Mouse (Mus musculus): ENCODE data around the gene Mrpl58. TPM values are rescaled to one million over a fixed set of nuclear protein-coding genes. Genes with fewer than 3 reads are reported as not detected.
A peak's percentile ranks its signal among the peaks of the same experiment; 100 is the strongest.
"Not testable (repeated sequence)": the region's sequence is repeated elsewhere in the genome, so short reads cannot be mapped to it uniquely, and the experiment has no call there.

Mrpl58 gene
- polyA plus RNA-seq, 1 experiment: not detected

DNA sequence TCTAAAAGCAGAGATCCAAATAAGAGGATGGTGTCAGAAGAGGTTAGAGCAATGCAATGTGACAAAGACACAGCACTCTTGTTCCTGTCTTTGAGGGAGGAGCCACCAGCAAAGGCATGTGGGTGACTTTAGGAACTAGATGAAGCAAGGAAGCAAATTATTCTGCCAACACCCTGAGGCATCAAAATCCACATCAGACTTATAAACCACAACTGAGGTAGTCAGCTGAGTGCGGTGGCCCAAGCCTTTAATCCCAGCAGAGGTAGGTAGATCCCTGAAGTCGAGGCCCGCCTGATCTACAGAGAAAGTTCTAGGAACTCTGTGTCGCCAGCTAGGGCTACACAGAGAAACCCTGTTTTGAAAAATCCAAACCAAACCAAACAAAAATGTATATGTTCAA is 26.3 kb upstream of the Mrpl58 start:
- Histone ChIP-seq H3K4me3 (ENCODE audit: insufficient read depth, low read depth, low read length) (no peak overlapping the region), H3K27ac (ENCODE audit: insufficient read depth, low read depth, low read length) (no peak overlapping the region), H3K4me1 (ENCODE audit: control insufficient read depth, insufficient read depth, low read length) (peaks cover 14% of the 10 kb centered on the region)
- WGBS: 94% methylated on average over 4 of the region's 4 CpGs
- no peak for TF ChIP-seq CTCF (IDR thresholded peaks at IDR 0.05; ENCODE audit: insufficient read depth, low read depth, low read length)
- no peak for TF ChIP-seq POLR2A (IDR thresholded peaks at IDR 0.05; ENCODE audit: insufficient read depth, low read depth, low read length)

DNA sequence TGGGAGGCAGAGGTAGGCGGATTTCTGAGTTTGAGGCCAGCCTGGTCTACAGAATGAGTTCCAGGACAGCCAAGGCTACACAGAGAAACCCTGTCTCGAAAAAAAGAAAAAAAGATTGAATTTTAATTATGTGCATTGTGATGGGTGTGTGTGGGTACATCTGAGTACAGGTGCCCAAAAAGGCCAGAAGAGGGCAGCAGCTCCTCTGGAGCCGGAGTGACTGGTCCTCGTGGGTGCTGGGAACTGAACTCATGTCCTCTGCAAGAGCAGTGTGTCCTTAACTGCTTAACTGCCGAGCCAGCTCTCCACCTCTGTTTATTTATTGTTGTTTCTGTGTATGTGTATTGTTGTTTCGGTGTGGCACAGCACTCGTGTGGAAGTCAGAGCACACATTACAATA is 25.7 kb upstream of the Mrpl58 start:
- no peak overlapping the region for H3K4me3 ChIP-seq (ENCODE audit: insufficient read depth, low read depth, low read length)
- 87% methylated on average over 7 of the region's 7 CpGs for WGBS
- peaks cover 17% of the 10 kb centered on the region for H3K4me1 ChIP-seq (ENCODE audit: control insufficient read depth, insufficient read depth, low read length)
- no peak overlapping the region for H3K27ac ChIP-seq (ENCODE audit: insufficient read depth, low read depth, low read length)
- TF ChIP-seq CTCF (IDR thresholded peaks at IDR 0.05; ENCODE audit: insufficient read depth, low read depth, low read length): no peak
- TF ChIP-seq POLR2A (IDR thresholded peaks at IDR 0.05; ENCODE audit: insufficient read depth, low read depth, low read length): no peak

DNA sequence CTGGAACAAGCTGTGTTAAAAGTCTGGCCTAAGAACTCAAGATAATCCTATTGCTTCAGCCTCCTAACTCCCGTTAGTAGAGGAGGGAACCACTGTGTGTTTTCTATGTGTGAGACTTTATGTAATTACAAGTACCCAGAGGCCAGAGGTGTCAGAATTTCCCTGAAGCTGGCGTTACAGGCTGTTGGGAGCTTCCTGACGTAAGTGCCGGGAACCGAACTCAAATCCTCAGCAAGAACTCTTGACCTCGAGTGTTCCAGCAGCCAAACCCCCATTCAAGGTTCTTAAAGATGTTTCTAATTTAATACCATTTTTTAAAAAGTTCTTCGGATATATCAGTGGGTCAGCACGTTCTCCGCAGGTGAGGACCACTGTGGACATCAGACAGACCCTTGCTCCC is 22.3 kb upstream of the Mrpl58 start:
- no peak overlapping the region for H3K4me3 ChIP-seq (ENCODE audit: insufficient read depth, low read depth, low read length)
- no peak for TF ChIP-seq POLR2A (IDR thresholded peaks at IDR 0.05; ENCODE audit: insufficient read depth, low read depth, low read length)
- TF ChIP-seq CTCF (IDR thresholded peaks at IDR 0.05; ENCODE audit: insufficient read depth, low read depth, low read length): no peak
- 35% methylated on average over 9 of the region's 9 CpGs for WGBS
- H3K27ac ChIP-seq (ENCODE audit: insufficient read depth, low read depth, low read length): no peak overlapping the region
- peaks cover 36% of the 10 kb centered on the region for H3K4me1 ChIP-seq (ENCODE audit: control insufficient read depth, insufficient read depth, low read length)

DNA sequence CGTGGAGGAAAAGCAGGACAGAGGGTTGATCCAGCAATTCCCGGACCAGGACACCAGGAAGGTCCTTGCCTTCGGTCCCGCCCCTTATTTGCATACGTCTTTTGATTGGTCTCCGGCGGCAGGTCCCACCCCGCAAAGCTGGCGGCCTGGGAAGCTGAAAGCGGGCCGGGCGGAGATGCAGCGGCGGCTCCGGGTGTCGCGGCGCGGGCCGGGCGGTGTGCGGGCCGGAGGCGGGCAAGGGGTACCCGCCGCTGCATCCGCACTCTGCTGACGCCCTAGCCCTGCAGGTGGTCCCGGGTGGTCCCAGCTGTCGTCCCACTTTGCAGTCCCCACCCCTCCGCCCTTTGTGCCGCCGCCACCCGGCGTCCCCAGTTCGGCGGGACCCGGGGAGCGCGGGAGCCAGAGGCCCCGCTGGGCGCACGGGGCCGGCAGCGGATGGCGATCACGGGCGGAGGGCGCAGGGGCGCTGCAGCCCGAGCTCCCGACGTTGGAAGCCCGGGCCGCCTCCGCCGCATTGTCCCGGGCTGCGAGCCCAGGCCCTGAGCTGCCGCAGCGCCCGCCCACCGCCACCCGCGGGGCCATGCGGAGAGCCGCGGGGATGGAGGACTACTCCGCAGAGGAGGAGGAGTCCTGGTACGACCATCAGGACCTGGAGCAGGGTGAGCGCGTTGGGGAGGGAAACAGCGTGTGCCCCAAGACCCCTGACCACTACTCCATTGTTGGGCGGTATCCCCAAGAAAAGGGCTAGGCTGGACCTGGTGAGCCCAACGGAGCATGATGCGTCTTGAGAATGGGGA is 21.6 kb upstream of the Mrpl58 start, which contains the start of gene Cdr2l:
Gene Cdr2l, plus strand, starts transcription at position 174 of the 797 bp plus-strand sequence.
- TF ChIP-seq POLR2A (IDR thresholded peaks at IDR 0.05; ENCODE audit: insufficient read depth, low read depth, low read length) (peak; percentile 83), CTCF (IDR thresholded peaks at IDR 0.05; ENCODE audit: insufficient read depth, low read depth, low read length) (no peak)
- Histone ChIP-seq H3K27ac (ENCODE audit: insufficient read depth, low read depth, low read length) (peak within 1 kb of the TSS; percentile 84), H3K4me3 (ENCODE audit: insufficient read depth, low read depth, low read length) (peak within 1 kb of the TSS; percentile 95), H3K4me1 (ENCODE audit: control insufficient read depth, insufficient read depth, low read length) (peaks cover 39% of the 10 kb centered on the region)
- under 1% methylated on average over 76 of the region's 76 CpGs for WGBS

DNA sequence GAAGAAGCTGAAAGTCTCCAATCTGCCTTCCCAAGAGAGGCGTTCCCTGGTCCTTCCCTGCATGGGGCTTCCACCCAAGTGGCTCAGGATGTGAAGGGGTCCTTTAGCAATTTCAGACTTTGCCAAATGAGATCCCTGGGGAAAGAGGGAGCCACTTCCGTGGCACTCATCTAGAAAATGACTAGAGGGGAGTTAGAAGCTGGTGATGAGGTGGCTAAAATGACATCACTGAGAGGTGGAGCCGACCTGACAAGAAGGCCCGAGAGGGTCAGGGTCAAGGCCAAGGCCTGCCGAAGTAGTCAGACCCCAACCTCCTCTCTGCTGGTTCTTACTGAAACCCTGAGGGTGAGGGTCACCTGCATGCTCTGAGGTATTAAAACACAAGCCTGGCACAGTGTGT is 20.7 kb upstream of the Mrpl58 start:
- 11% methylated on average over 5 of the region's 5 CpGs for WGBS
- peak overlapping the region; percentile 95 for H3K4me3 ChIP-seq (ENCODE audit: insufficient read depth, low read depth, low read length)
- H3K27ac ChIP-seq (ENCODE audit: insufficient read depth, low read depth, low read length): peak overlapping the region; percentile 82
- peaks cover 42% of the 10 kb centered on the region for H3K4me1 ChIP-seq (ENCODE audit: control insufficient read depth, insufficient read depth, low read length)
- TF ChIP-seq POLR2A (IDR thresholded peaks at IDR 0.05; ENCODE audit: insufficient read depth, low read depth, low read length): no peak
- TF ChIP-seq CTCF (IDR thresholded peaks at IDR 0.05; ENCODE audit: insufficient read depth, low read depth, low read length): no peak

DNA sequence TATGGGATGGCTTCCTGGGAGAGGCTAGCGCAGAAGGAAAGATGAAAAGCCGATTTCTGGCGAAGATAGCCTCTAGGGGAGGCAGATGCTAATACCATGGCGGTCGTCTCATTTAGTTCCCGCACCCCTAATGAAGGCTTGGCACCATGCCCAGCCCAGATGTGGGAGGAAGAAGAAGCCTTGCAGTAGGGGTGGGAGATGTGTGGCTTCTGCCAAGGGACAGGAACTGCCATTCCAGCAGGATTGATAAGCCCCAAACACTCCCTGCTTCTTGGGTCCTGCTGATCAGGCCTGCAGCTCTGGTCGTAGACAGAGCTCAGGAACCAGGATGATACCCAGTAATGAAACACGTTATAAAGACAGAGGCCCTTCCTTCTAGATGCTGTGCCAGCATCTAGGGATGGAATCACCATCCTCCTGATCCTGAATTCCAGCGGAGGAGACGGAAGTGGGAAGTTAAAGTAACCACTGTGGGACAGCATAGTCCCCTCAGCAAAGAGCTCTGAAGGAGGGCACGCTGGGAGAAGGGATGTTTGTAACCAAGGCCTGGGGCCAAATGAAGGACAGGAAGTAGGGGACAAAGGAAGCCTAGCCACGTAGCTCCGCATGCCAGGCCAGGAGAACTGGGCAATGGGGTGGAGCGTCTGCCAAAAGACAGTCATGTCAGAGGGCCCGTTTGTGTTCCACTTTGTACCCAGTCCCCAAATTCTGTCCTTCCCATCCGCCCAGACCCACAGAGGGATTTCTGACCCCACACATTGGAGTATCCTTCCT is 19.7 kb upstream of the Mrpl58 start:
- Histone ChIP-seq H3K4me3 (ENCODE audit: insufficient read depth, low read depth, low read length) (peak overlapping the region; percentile 95), H3K4me1 (ENCODE audit: control insufficient read depth, insufficient read depth, low read length) (peaks cover 42% of the 10 kb centered on the region), H3K27ac (ENCODE audit: insufficient read depth, low read depth, low read length) (peak overlapping the region; percentile 82)
- 16% methylated on average over 16 of the region's 16 CpGs for WGBS
- TF ChIP-seq POLR2A (IDR thresholded peaks at IDR 0.05; ENCODE audit: insufficient read depth, low read depth, low read length) (no peak), CTCF (IDR thresholded peaks at IDR 0.05; ENCODE audit: insufficient read depth, low read depth, low read length) (no peak)

DNA sequence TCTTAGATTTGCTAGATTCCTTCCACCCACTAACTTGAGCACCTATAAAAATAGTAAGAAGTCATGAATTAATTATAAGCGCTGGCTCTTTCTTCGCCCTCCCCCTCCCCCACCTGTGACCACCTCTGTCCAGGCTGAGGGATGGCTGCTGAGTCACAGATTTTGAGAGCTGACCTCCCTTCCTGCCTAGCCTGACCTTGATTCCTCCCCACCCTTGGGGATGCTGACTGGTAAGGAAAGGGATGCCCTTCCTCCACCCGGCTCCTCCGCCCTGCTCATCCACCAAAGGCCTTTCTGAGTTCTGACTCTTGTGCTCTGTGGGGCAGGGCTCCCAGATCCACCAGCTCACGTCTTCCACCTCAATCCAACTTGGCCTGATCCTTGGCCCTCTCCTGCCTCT is 19.0 kb upstream of the Mrpl58 start:
- H3K27ac ChIP-seq (ENCODE audit: insufficient read depth, low read depth, low read length): peak overlapping the region; percentile 82
- peaks cover 42% of the 10 kb centered on the region for H3K4me1 ChIP-seq (ENCODE audit: control insufficient read depth, insufficient read depth, low read length)
- 43% methylated on average over 5 of the region's 5 CpGs for WGBS
- peak overlapping the region; percentile 23; the same call in 1 of the 2 replicates for H3K4me3 ChIP-seq (ENCODE audit: insufficient read depth, low read depth, low read length)
- no peak for TF ChIP-seq POLR2A (IDR thresholded peaks at IDR 0.05; ENCODE audit: insufficient read depth, low read depth, low read length)
- no peak for TF ChIP-seq CTCF (IDR thresholded peaks at IDR 0.05; ENCODE audit: insufficient read depth, low read depth, low read length)

DNA sequence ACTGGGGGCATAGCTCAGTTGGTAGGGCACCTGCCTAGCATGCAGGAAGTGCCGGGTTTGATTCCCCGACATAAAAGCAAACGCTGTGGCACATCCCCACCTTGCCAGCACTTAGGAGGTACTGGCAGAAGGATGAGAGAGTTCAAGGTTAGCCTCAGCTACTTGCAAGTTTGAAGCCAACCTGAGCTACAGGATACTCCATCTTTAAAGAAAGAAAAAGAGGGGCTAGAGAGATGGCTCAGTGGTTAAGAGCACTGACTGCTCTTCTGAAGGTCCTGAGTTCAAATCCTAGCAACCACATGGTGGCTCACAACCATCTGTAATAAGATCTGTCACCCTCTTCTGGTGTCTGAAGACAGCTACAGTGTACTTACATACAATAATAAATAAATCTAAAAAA is 16.7 kb upstream of the Mrpl58 start:
- 76% methylated on average over 3 of the region's 3 CpGs for WGBS
- Histone ChIP-seq H3K27ac (ENCODE audit: insufficient read depth, low read depth, low read length) (peak overlapping the region; percentile 58; the same call in 1 of the 2 replicates), H3K4me1 (ENCODE audit: control insufficient read depth, insufficient read depth, low read length) (peaks cover 45% of the 10 kb centered on the region)
- not testable (repeated sequence) for H3K4me3 ChIP-seq (ENCODE audit: insufficient read depth, low read depth, low read length)

DNA sequence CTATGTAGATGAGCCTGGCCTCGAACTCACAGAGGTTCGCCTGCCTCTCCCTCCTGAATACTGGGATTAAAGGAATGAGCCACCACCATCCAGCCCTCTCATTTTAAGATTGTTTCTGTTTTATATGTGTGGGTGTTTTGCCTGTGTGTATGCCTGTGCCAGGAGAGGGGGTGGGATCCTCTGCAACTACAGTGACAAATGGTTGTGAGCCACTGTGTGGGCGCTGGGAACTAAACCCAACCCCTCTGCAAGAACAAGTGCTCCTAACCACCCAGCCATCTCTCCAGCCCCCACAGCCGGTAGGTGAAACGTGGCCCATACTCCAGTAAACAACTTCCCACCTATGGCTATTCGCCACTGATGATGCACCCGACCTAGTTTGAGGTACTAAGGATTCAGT is 12.2 kb upstream of the Mrpl58 start:
- peaks cover 14% of the 10 kb centered on the region for H3K4me1 ChIP-seq (ENCODE audit: control insufficient read depth, insufficient read depth, low read length)
- H3K4me3 ChIP-seq (ENCODE audit: insufficient read depth, low read depth, low read length): no peak overlapping the region
- WGBS: 87% methylated on average over 7 of the region's 7 CpGs
- no peak for TF ChIP-seq CTCF (IDR thresholded peaks at IDR 0.05; ENCODE audit: insufficient read depth, low read depth, low read length)
- no peak for TF ChIP-seq POLR2A (IDR thresholded peaks at IDR 0.05; ENCODE audit: insufficient read depth, low read depth, low read length)
- H3K27ac ChIP-seq (ENCODE audit: insufficient read depth, low read depth, low read length): no peak overlapping the region
